Mouse (Mus musculus) cortical plate, adult 2 months (tissue): ENCODE measurements around the gene Gpr153.

Experiments
- CTCF ChIP-seq: fragments of 200-500 bp; IDR thresholded peaks from 2 replicates; pipeline ENCODE4 v1.5.1; 2011; ENCODE audit warnings: mild to moderate bottlenecking, control low read depth, low read length; ENCODE audit not compliant: insufficient read depth; ENCODE audit errors: extremely low read depth
- POLR2A ChIP-seq: fragments of 200-500 bp; IDR thresholded peaks from 2 replicates; pipeline ENCODE4 v1.6.1; 2011; ENCODE audit warnings: mild to moderate bottlenecking, low read length, control low read depth; ENCODE audit not compliant: insufficient read depth; ENCODE audit errors: extremely low read depth

DNA sequence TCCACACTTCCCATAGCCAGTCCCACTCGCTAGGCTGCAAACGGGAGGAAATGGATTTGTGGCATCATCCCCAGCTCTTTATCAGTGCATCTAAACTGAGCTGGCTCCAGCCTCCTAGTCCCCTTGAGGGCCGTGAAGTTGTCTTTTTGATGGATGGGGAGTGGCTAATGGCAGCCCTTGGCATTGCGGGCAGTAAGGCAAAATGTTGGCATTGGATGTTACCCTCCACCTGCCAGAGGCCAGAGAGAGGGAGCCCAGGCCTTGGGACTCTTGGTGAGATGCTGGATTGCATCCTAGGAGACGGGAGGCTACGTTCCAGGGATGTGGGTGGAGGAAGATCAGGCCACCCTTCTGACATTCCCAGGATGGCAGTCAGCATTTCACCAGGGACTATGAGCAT lies 32.0 kb downstream of the Gpr153 start:
- TF ChIP-seq POLR2A (no peak), CTCF (no peak)
